Mouse (Mus musculus): ENCODE measurements around the gene Clock.

The Clock gene

DNA sequence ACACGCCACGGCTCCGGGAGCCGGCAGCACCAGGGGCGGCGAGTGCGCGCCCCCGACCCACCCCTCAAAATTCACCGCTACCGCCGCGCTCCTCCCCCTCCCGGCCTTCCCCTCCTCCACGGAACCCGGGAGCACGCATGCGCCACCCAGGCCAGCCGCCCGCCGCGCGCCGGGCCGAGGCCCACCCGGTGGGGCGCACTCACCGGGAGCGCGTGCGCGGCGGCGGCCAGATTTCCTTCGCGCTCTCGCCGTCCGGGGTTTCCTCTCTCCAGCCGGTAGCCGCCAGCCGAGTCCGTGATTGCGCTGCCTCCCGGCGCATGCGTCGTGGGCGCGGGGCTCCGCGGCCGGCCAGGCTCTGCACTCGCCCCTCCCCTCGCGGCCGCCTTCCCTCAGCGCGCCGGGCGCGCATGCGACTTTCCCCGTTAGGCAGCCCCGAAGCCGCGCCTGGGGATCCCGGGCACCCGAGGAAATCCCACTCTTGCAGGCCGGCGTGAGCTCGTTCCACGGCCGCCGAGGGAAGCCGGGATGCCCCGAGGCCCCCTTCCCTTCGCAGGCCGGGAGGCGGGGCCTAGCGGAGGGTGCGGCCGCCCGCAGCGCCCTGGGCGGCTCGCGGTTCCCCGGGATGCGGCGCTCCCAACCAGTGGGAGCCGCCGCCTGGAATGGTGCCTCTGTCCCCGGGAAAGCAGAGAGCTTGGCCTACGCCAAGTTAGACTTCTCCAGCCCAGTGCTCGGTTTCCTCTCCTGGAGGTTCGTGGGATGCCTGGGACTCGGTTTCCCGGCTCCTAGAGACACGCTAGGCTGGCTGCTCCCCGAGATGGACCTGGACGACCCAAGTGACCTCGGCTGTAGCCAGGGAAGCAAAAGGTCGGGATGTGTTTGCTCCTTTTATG, at the start of gene Clock:
Clock (minus strand) TSS at position 341 of the 890 bp plus-strand sequence.
- peak; percentile 83 to 84 for DNase-seq

DNA sequence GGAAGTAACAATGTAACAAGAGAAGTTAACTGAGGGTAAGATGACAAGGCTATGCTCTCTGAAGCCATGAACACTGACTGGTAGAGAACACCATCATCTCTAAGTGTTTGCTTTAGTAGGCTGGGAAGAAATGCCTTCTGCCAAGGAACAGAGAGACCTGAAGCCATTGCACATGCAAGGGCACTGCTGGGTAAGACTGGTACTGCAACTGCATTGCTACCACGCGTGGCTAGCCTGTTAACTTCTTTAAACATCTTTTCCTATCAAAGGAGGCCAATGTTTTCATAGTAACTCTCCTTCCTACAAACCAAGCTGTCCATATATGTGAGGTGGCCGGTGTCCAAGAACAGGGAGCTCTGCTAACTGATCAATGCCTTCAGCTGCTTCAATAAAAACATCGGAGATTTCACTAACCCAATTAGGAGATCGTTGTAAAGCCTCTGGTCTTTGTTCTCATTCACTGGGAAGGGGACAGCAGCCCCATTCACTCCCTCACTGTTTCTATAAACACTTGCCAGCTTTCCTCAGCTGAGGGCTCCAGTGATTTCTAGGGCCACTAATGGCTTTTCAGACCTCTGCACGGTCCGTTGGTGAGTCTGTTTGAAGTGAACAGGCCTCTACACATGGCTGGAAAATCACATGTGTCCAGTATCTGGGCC, 47.5 kb upstream of the Clock start:
- DNase-seq, result no peak

DNA sequence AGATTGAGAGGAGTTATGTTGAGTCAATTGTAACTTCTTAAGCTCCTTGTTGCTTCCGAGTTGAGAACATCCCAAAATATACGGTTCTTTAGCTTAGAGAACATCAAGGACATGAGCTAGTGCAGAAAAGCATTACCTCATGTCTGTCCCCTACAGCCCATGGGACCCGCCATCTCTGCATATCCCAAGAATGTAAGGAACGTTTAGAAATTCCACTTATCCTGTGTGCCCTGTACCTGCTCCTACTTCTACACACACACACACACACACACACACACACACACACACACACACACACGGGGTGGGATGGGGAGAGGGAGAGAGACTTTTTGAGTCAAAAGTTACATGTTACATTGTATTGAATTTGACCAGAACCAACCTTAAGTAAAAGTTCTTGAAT, 46.9 kb upstream of the Clock start:
- no peak for DNase-seq

GRCm38 (mm10) chr5:76346137-76346536, 41.5 kb upstream of the Clock start:
- no peak for DNase-seq

DNA sequence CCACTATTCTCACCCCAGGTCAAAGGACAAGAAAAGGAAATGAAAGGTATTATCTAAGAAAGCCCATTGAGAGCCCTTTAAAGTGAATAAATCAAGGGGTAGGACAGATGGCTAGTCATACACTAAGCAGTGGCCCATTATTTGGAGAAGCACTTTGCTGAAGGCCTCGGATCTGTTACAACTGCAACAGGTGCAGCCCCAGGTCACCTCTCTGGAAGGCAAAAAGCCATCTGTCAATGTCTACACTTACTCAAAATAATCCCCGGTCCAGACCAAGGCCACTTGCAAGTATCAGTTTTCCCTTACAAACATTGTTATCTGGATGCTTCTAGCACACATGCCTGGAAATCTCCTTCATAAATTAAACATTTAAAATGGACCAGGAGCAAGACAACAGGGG, 36.3 kb upstream of the Clock start:
- DNase-seq, result no peak

DNA sequence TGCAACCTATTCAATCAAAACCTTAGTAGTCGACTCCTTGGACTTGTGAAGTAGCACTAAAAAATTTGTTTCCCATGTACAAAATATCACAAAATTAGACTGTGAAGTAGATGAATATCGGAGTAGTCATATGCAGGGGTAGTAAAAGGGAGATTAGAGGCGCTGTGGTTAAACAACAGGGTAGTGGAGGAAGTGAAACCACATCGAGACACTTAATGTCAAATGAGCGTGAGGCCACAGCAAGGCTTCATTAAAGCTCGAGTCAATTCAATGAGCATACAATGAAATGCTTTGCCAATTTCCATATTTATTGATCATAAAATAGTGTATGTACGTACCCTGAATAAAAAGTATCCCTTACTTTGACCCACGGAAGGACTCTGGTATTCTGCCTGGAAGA, 32.5 kb upstream of the Clock start:
- no peak for DNase-seq

- DNase-seq, result no peak
Measured at GRCm38 (mm10) chr5:76333833-76334232, 29.2 kb upstream of the Clock start.

- DNase-seq, result no peak
Measured at GRCm38 (mm10) chr5:76330953-76331352, 26.4 kb upstream of the Clock start, which contains the start of gene Pdcl2. Pdcl2 (minus strand) TSS chr5:76331156.

DNA sequence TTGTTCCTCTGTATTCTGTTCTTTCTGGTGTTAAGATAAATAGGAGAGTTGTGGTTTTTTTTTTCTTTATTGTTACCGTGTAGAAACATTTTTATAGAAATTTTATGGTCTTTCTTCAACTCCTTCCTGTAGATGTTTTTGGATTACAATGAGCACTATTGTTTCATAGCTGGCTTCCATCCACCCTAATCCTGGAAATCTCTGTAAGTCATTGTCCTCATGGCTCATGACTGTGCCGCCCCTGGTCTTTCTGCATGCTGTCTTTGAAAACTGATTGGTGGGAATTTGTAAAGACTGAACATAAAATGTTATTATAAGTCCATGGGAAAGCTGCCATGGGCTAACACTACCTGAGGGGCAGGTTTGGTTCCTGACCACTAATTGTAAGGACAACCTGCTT, 22.7 kb upstream of the Clock start:
- no peak for DNase-seq

GRCm38 (mm10) chr5:76325113-76325512, 20.5 kb upstream of the Clock start:
- no peak for DNase-seq

DNA sequence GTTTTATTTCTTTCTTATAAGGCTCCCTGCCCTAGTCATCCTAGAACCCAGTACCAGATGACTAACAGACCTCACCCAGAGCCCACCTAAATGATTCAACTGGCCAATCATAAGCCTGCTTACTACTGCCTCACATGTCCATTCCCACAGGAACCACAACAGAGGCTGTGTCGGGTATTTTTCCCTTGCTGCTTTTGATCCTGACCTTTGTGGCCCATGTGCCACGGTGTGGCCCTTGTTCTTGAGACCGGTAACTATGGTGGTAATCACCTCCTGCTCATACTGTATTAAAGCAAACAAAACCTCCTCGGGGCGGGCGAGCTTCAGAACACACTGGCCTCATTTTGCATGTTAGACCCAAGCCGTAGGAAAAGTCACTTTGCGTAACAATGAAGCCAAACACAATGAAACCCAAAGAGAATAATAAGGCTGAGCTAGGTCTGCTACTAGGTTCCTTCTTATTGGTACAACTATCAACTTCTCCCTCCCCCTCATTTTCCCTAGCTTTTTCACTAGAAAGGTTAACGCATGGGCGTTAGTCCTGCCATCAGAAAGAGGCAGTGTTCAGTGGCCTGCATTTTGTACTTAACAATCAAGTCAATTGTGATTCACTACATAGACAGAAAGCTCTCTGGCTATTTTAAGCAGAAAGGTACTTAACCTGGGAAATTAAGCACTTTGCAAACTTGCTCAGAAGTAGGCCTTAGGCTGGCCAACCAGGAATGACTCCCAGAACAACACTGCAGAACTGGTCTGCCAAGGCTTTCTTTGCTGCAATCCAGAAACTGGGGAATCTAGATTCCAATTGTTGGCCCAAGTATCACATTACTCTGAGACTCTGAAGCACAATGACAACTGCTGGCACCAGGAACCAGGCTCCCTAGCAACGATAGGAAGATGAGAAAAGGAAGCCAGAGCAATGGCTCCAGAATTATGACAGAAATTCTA, 16.9 kb upstream of the Clock start:
- no peak for DNase-seq

GRCm38 (mm10) chr5:76308206-76308605, 3.6 kb upstream of the Clock start:
- no peak for DNase-seq

DNA sequence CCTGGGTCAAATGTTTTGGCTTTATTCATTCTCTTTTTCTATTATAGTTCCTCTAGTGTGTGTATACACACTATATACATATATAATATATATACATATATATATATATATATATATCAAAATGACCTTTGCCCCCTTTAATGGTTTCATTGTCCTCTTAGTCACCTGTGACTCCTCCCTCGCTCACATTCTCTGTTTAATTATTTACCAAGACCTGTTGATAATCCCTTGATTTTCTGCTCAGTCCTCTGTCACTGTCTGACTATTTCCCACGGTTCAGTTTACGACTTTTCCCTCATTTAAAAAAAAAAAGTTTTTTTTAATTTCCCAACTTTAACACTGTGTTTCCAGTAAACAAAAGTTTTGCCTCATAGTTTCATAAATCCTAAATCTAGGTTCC, 1.7 kb upstream of the Clock start:
- no peak for DNase-seq

GRCm38 (mm10) chr5:76305616-76306015, 1.0 kb upstream of the Clock start:
- no peak for DNase-seq

DNA sequence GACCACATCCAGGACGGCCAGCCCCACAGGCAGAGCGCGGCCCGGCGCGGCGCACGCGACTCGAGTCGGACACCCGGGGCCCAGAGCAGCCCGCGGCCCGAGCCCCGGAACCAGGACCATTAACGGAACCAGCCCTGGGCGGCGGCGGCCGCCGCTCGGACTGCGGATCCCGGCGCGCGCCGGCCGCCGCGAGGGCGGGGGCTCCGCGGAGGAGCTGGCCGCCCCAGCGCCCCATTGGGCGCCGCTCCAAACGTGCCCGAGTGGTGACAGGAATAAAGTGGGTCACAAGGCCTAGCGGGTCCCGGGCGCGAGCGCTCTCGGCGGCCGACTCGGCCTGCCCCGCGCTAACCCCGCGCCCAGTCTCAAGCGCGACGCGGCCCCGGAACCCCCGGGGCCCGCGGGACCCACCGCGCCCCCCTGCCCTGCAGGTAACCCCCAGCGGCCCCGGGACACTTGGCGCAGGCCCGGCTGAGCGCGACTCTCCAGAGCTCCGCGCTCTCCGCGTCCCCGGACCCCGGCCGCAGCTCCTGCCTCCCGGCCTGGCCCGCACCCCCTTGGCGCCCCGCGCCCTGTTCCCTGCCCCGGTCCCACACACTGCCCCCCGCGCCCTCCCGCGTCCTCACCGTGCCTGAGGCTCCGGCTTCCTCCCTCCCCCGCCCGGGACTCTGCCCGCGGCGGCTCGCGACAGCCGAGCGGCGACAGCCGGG, 694 bp downstream of the Clock start:
- DNase-seq, result peak; percentile 56

- peak in 1 of 2 experiments; percentile 6 for DNase-seq
Measured at GRCm38 (mm10) chr5:76303379-76303744, 1.2 kb downstream of the Clock start.

GRCm38 (mm10) chr5:76302009-76302408, 2.6 kb downstream of the Clock start:
- DNase-seq, result no peak

GRCm38 (mm10) chr5:76289234-76289691, 15.3 kb downstream of the Clock start:
- DNase-seq, result no peak

DNA sequence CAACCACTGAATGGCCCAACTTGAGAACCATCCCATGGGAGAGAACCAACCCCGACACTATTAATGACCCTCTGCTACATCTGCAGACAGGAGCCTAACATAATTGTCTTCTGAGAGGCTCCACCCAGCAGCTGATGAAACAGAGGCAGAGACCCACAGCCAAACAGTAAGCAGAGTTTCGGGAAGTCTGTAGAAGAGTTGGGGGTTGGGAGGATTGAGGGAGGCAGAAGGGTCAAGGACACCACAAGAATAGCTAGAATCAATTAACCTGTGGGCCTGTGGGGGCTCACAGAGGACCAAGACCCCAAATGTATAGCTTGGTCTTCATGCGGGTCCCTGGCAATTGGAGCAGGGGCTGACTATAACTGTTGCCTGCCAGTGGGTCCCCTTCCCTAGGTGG, 16.3 kb downstream of the Clock start:
- DNase-seq, result no peak

DNA sequence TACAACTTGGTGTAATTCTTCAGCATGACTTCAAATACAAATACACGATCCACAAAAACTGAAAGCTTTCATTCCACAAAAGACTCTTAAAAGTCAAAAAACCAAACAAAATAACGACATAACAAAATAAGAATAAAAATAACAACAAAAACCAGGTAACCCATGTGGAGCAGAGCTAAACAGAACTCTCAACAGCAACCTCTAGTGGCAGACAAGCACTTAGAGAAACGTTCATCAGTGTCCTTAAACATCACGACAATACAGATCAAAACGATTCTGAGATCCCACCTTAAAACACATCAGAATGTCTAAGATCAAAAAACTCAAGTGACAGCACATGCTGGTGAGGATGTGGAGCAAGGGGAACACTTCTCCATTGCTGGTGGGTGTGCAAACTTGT, 17.5 kb downstream of the Clock start:
- DNase-seq, result no peak

GRCm38 (mm10) chr5:76285699-76286098, 18.9 kb downstream of the Clock start:
- DNase-seq, result no peak

DNA sequence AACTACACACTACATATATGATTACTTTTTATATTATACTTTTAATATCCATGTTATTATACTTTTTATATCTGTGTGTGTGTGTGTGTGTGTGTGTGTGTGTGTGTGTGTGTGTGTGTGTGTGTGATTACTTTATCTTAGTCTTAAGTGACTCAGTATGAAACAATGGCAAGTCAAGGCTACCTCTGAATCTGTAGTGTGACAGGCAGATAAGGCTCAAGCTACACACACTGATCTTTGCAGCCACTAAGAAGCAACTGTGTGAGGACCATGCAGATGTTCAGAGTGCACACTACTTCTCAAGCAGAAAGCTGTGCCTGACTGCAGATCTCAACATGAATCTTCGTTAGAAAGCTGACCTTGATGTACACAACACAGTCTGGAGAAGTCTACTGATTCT, 20.7 kb downstream of the Clock start:
- DNase-seq, result no peak

Measured in thymus, postnatal 36 days (tissue).